Comparison of ENCODE assay signal across 10 mouse cellular contexts in the genomic region with DNA sequence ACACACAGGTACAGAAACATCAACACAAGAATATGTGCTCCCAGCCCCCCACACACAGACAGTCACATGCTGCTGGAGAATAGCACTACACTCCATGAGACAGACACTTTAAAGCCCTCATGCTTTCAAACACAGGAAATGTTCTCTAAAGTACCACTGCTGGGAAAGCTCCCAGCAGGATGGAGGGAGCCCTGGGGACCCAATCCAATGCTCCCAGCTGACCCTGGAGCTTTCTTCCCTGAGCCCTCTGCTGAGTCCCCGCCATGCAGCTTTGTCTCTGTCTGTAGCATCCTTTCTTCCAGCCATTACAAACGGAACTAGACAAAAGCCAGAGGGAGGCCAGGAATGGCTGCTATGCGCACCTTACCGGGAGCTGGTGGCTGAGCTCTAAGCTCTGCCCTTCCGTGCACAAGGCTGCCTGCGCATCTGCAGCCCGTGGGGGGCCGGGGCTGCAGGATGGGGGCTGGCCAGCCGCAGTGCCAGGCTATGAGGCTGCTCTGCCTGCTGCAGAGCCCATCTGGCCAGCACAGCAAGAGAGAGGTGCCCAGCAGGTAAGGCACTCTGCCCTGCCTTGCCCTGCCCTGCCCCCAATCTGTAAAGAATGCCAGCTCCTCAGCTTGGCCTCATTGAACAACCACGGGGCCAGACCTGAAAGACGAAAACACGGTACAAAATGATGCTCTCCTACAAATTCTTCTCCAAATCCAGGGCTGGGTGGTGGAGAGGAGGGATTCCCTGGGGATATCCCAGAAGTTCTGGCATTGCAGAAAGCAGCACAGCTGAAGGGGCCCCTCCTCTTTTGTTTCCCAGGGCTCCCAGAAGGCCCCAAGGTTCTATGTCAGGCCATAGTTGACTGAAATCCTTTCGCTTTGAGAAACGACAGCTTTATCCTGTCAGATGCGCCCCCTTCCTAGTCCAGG. TPM values are rescaled to one million over a fixed set of nuclear protein-coding genes. Genes with fewer than 3 reads are reported as not detected.
DNase-seq lines count a peak whose midpoint lies in the region; ATAC-seq and TF ChIP-seq lines count a peak whose summit lies in the region.
"Had no signal": no experiment of that assay in that cellular context is flagged by ENCODE, and none has a peak within 500 bp of the region (broad histone marks: within the 10 kb centered on the region; RNA-seq: fewer than 3 reads in every experiment).

No protein-coding gene starts in this region.

- no peaks in the 10 kb centered on the region for H3K9me3 ChIP-seq in kidney, embryonic 14.5 days (ENCODE audit: control insufficient read depth, low read length)
- H3K9me3 ChIP-seq in kidney, embryonic 16.5 days (ENCODE audit: low read length), result no peaks in the 10 kb centered on the region
- H3K9me3 ChIP-seq in forebrain, embryonic 12.5 days, result no peaks in the 10 kb centered on the region
- no peaks in the 10 kb centered on the region for H3K9me3 ChIP-seq in intestine, postnatal 0 days (ENCODE audit: control insufficient read depth)
- H3K9me3 ChIP-seq in neural tube, embryonic 12.5 days, result no peaks in the 10 kb centered on the region
- H3K9me3 ChIP-seq: liver, embryonic 15.5 days had no signal

- no peak overlapping the region for H3K4me2 ChIP-seq in kidney, embryonic 14.5 days (replicated peaks; ENCODE audit: low read depth, low read length)
- no peak overlapping the region for H3K4me2 ChIP-seq in kidney, embryonic 16.5 days (replicated peaks; ENCODE audit: low read depth, low read length)
- H3K4me2 ChIP-seq in forebrain, embryonic 12.5 days, result peak overlapping the region; percentile 36
- H3K4me2 ChIP-seq in intestine, postnatal 0 days (replicated peaks; ENCODE audit: low read depth), result 0 out of 2 replicates have a peak overlapping the region, but pooled peaks have one; percentile 9
- H3K4me2 ChIP-seq in neural tube, embryonic 12.5 days (replicated peaks), result peak overlapping the region; percentile 47
- H3K4me2 ChIP-seq: liver, embryonic 15.5 days had no signal

- TF ChIP-seq POLR2A in thymus, adult 2 months (IDR thresholded peaks at IDR 0.05; ENCODE audit: control insufficient read depth, extremely low read depth, insufficient read depth, low read length, poor library complexity), result no peak

- no peak overlapping the region for H3K4me3 ChIP-seq in kidney, embryonic 14.5 days (ENCODE audit: low read length)
- H3K4me3 ChIP-seq in kidney, embryonic 16.5 days (ENCODE audit: low read length), result no peak overlapping the region
- H3K4me3 ChIP-seq in forebrain, embryonic 12.5 days (replicated peaks), result no peak overlapping the region
- no peak overlapping the region for H3K4me3 ChIP-seq in intestine, postnatal 0 days (ENCODE audit: low read depth, low read length)
- no peak overlapping the region for H3K4me3 ChIP-seq in neural tube, embryonic 12.5 days
- no peak overlapping the region for H3K4me3 ChIP-seq in thymus, adult 2 months (ENCODE audit: control insufficient read depth, insufficient read depth, low read length)
- H3K4me3 ChIP-seq: liver, embryonic 15.5 days had no signal

- ATAC-seq in kidney, embryonic 14.5 days (ENCODE audit: low FRiP score, low TSS enrichment), result no peak
- no peak for ATAC-seq in kidney, embryonic 16.5 days (ENCODE audit: low FRiP score, low TSS enrichment)
- peak; percentile 49 for ATAC-seq in forebrain, embryonic 12.5 days (ENCODE audit: low FRiP score)
- no peak for ATAC-seq in intestine, postnatal 0 days
- ATAC-seq in neural tube, embryonic 12.5 days (ENCODE audit: low FRiP score, low read depth), result 0 out of 2 replicates have a peak, but pooled peaks have one; percentile 35

- H3K4me1 ChIP-seq in kidney, embryonic 14.5 days (ENCODE audit: control insufficient read depth, insufficient read depth, low read length), result 0 out of 2 replicates have a peak, but pooled peaks cover 4% of the 10 kb centered on the region
- H3K4me1 ChIP-seq in kidney, embryonic 16.5 days (ENCODE audit: insufficient read depth, low read length), result 0 out of 2 replicates have a peak, but pooled peaks cover 8% of the 10 kb centered on the region
- peaks cover 13% of the 10 kb centered on the region for H3K4me1 ChIP-seq in forebrain, embryonic 12.5 days
- H3K4me1 ChIP-seq in intestine, postnatal 0 days (replicated peaks; ENCODE audit: control insufficient read depth, insufficient read depth, low read length), result no peaks in the 10 kb centered on the region
- H3K4me1 ChIP-seq in neural tube, embryonic 12.5 days, result peaks cover 15% of the 10 kb centered on the region
- H3K4me1 ChIP-seq in thymus, adult 2 months (replicated peaks; ENCODE audit: control insufficient read depth, insufficient read depth, low read length), result no peaks in the 10 kb centered on the region
- H3K4me1 ChIP-seq: liver, embryonic 15.5 days had no signal

- no peak for DNase-seq in thymus, adult 2 months
- DNase-seq in urinary bladder, postnatal 4 days (ENCODE audit: low spot score in 2 of 2), result no peak
- DNase-seq in layer of hippocampus, adult 11-12 months (ENCODE audit: low spot score), result no peak

- no peaks in the 10 kb centered on the region for H3K36me3 ChIP-seq in kidney, embryonic 14.5 days (ENCODE audit: control insufficient read depth, insufficient read depth, low read length)
- H3K36me3 ChIP-seq in kidney, embryonic 16.5 days (ENCODE audit: insufficient read depth, low read length), result no peaks in the 10 kb centered on the region
- no peaks in the 10 kb centered on the region for H3K36me3 ChIP-seq in forebrain, embryonic 12.5 days (replicated peaks)
- no peaks in the 10 kb centered on the region for H3K36me3 ChIP-seq in intestine, postnatal 0 days (ENCODE audit: control insufficient read depth, insufficient read depth)
- H3K36me3 ChIP-seq in neural tube, embryonic 12.5 days, result peaks cover 2% of the 10 kb centered on the region
- H3K36me3 ChIP-seq in thymus, adult 2 months (ENCODE audit: control insufficient read depth, insufficient read depth, low read length), result no peaks in the 10 kb centered on the region
- H3K36me3 ChIP-seq: liver, embryonic 15.5 days had no signal

- no peak overlapping the region for H3K27ac ChIP-seq in kidney, embryonic 14.5 days (ENCODE audit: low read depth, low read length)
- H3K27ac ChIP-seq in kidney, embryonic 16.5 days (ENCODE audit: low read length), result no peak overlapping the region
- H3K27ac ChIP-seq in forebrain, embryonic 12.5 days, result peak overlapping the region; percentile 66; the same call in 1 of the 2 replicates
- no peak overlapping the region for H3K27ac ChIP-seq in intestine, postnatal 0 days (ENCODE audit: low read depth, low read length)
- H3K27ac ChIP-seq in neural tube, embryonic 12.5 days, result no peak overlapping the region
- no peak overlapping the region for H3K27ac ChIP-seq in thymus, adult 2 months (ENCODE audit: control insufficient read depth, insufficient read depth, low read length)
- H3K27ac ChIP-seq: liver, embryonic 15.5 days had no signal

- TF ChIP-seq CTCF in intestine, postnatal 0 days (IDR thresholded peaks at IDR 0.05; ENCODE audit: low read depth), result no peak
- TF ChIP-seq CTCF in thymus, adult 2 months (IDR thresholded peaks at IDR 0.05; ENCODE audit: borderline replicate concordance, control insufficient read depth, extremely low read depth, insufficient read depth, low read length, poor library complexity), result no peak

- peak overlapping the region; percentile 25; the same call in 1 of the 2 replicates for H3K9ac ChIP-seq in kidney, embryonic 14.5 days (ENCODE audit: low read depth, low read length)
- no peak overlapping the region for H3K9ac ChIP-seq in kidney, embryonic 16.5 days (replicated peaks; ENCODE audit: low read length)
- H3K9ac ChIP-seq in forebrain, embryonic 12.5 days, result peak overlapping the region; percentile 42; the same call in 1 of the 2 replicates
- H3K9ac ChIP-seq in intestine, postnatal 0 days (ENCODE audit: low read depth, low read length), result 0 out of 2 replicates have a peak overlapping the region, but pooled peaks have one; percentile 3
- H3K9ac ChIP-seq in neural tube, embryonic 12.5 days, result peak overlapping the region; percentile 30; the same call in 1 of the 2 replicates
- H3K9ac ChIP-seq: liver, embryonic 15.5 days had no signal

- 25% methylated on average over 15 of the region's 15 CpGs for WGBS in kidney, embryonic 14.5 days
- WGBS in kidney, embryonic 16.5 days, result 31% methylated on average over 15 of the region's 15 CpGs
- WGBS in forebrain, embryonic 12.5 days, result 7% methylated on average over 15 of the region's 15 CpGs
- WGBS in intestine, postnatal 0 days, result 39% methylated on average over 15 of the region's 15 CpGs
- WGBS in neural tube, embryonic 12.5 days, result 16% methylated on average over 15 of the region's 15 CpGs
- WGBS in thymus, adult 2 months, result 58% methylated on average over 15 of the region's 15 CpGs

- H3K27me3 ChIP-seq in kidney, embryonic 14.5 days (ENCODE audit: control insufficient read depth, insufficient read depth, low read length), result no peaks in the 10 kb centered on the region
- H3K27me3 ChIP-seq in kidney, embryonic 16.5 days (ENCODE audit: insufficient read depth, low read length), result no peaks in the 10 kb centered on the region
- no peaks in the 10 kb centered on the region; the same call in 1 of the 2 replicates for H3K27me3 ChIP-seq in forebrain, embryonic 12.5 days
- no peaks in the 10 kb centered on the region for H3K27me3 ChIP-seq in intestine, postnatal 0 days (replicated peaks; ENCODE audit: control insufficient read depth, insufficient read depth, low read length)
- no peaks in the 10 kb centered on the region for H3K27me3 ChIP-seq in neural tube, embryonic 12.5 days (replicated peaks)
- no peaks in the 10 kb centered on the region for H3K27me3 ChIP-seq in thymus, adult 2 months (ENCODE audit: control insufficient read depth, insufficient read depth, low read length)
- H3K27me3 ChIP-seq: liver, embryonic 15.5 days had no signal

RNA-seq across cellular contexts. Expression of a gene that starts 20.5 kb away (rescaled TPM):
- 0.20 TPM in 1 of 2 replicates, not detected in the other for polyA plus RNA-seq in kidney, embryonic 14.5 days (2014; fragmentation: Nextera tagmentation; extraction: Ambion mirVana)
- 0.05 and 0.12 TPM in 2 replicates for polyA plus RNA-seq in kidney, embryonic 16.5 days (2015; fragmentation: Nextera tagmentation; extraction: Ambion mirVana)
- 0.10 and 0.19 TPM in 2 replicates for polyA plus RNA-seq in forebrain, embryonic 12.5 days (2016; fragmentation: Nextera tagmentation; extraction: Ambion mirVana)
- not detected in 2 replicates for polyA plus RNA-seq in intestine, postnatal 0 days (2015; fragmentation: Nextera tagmentation; extraction: Ambion mirVana)
- polyA plus RNA-seq in neural tube, embryonic 12.5 days (2016; fragmentation: Nextera tagmentation; extraction: Ambion mirVana), result 0.26 and 0.34 TPM in 2 replicates
- polyA plus RNA-seq in thymus, adult 2 months (2012; rRNA removed), result 0.04 TPM in 1 of 2 replicates, not detected in the other
- polyA plus RNA-seq: liver, embryonic 15.5 days; stomach, embryonic 16.5 days had no signal

RNA-seq across cellular contexts. Expression of a gene that starts 41.5 kb away (rescaled TPM):
- polyA plus RNA-seq in kidney, embryonic 14.5 days (2014; fragmentation: Nextera tagmentation; extraction: Ambion mirVana), result 0.90 and 1.7 TPM in 2 replicates
- polyA plus RNA-seq in kidney, embryonic 16.5 days (2015; fragmentation: Nextera tagmentation; extraction: Ambion mirVana), result 2.6 and 4.2 TPM in 2 replicates
- 3.2 and 3.3 TPM in 2 replicates for polyA plus RNA-seq in forebrain, embryonic 12.5 days (2016; fragmentation: Nextera tagmentation; extraction: Ambion mirVana)
- 0.55 and 0.58 TPM in 2 replicates for polyA plus RNA-seq in intestine, postnatal 0 days (2015; fragmentation: Nextera tagmentation; extraction: Ambion mirVana)
- polyA plus RNA-seq in neural tube, embryonic 12.5 days (2016; fragmentation: Nextera tagmentation; extraction: Ambion mirVana), result 9.6 and 14.1 TPM in 2 replicates
- 1.7 and 1.9 TPM in 2 replicates for polyA plus RNA-seq in thymus, adult 2 months (2012; rRNA removed)

RNA-seq across cellular contexts. Expression of a gene that starts 45.7 kb away (rescaled TPM):
- 7.2 and 10.1 TPM in 2 replicates for polyA plus RNA-seq in kidney, embryonic 14.5 days (2014; fragmentation: Nextera tagmentation; extraction: Ambion mirVana)
- polyA plus RNA-seq in kidney, embryonic 16.5 days (2015; fragmentation: Nextera tagmentation; extraction: Ambion mirVana), result 13.2 and 13.8 TPM in 2 replicates
- 12.7 and 15.2 TPM in 2 replicates for polyA plus RNA-seq in forebrain, embryonic 12.5 days (2016; fragmentation: Nextera tagmentation; extraction: Ambion mirVana)
- polyA plus RNA-seq in intestine, postnatal 0 days (2015; fragmentation: Nextera tagmentation; extraction: Ambion mirVana), result 9.0 and 9.8 TPM in 2 replicates
- 15.7 and 17.7 TPM in 2 replicates for polyA plus RNA-seq in neural tube, embryonic 12.5 days (2016; fragmentation: Nextera tagmentation; extraction: Ambion mirVana)
- polyA plus RNA-seq in thymus, adult 2 months (2012; rRNA removed), result 75.2 and 87.1 TPM in 2 replicates

Comparison
In these comparisons a context has a peak if more than half of its experiments do, and no peak if none do; other contexts are left out.
1. ATAC-seq: peak in forebrain, embryonic 12.5 days (single experiment) and neural tube, embryonic 12.5 days (single experiment); none in kidney, embryonic 14.5 days (single experiment), kidney, embryonic 16.5 days (single experiment) and intestine, postnatal 0 days (single experiment).
2. H3K4me2 ChIP-seq: peak in forebrain, embryonic 12.5 days (single experiment), intestine, postnatal 0 days (single experiment) and neural tube, embryonic 12.5 days (single experiment); none in kidney, embryonic 14.5 days (single experiment) and kidney, embryonic 16.5 days (single experiment).